Mouse (Mus musculus) liver, postnatal 0 days (tissue): ENCODE measurements around the gene Fgfr1op.
"Not testable (repeated sequence)": the region's sequence is repeated elsewhere in the genome, so short reads cannot be mapped to it uniquely, and the experiment has no call there.

Experiments used
- CTCF ChIP-seq: sonication (generic); IDR thresholded peaks from 2 replicates; pipeline ENCODE4 v1.5.1; 2016; ENCODE audit warnings: antibody characterized with exemption, low read depth
- EP300 ChIP-seq: IDR thresholded peaks from 2 replicates; pipeline ENCODE4 v1.6.1; 2016; ENCODE audit warnings: antibody characterized with exemption, low read depth, mild to moderate bottlenecking

DNA sequence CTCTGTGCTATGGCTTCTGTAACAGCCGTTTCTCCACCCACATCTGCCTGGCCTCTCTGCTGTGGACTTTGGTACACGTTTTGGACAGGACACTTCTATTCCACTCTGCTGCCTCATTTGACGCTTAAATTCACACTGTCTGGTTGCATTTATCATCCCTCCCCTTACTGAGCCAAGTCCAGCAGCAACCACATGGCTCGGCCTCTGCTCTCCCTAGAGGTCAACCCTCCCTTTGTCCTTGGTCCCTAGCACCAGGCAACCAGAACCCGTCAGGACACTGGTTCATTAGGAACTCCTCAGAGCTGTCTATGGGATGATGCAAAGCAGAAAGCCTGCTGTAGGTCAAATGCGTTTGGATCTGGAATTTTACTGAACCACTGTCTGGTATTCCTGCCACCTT lies 34.5 kb upstream of the Fgfr1op start:
- not testable (repeated sequence) for TF ChIP-seq CTCF, EP300
